Mouse (Mus musculus): ENCODE measurements at regions not wholly inside any gene's neighbourhood (a gene's known extent, or its start where the extent isn't known, plus 50 kb on each side); places are given as distances from the start of the nearest gene placed in this dataset.

GRCm38 (mm10) chr16:78490245-78490644 is 86.3 kb downstream of the D16Ertd472e start:
- DNase-seq, result peak; percentile 97

- no peak for DNase-seq
Observed at GRCm38 (mm10) chr16:78489604-78490003, 86.9 kb downstream of the D16Ertd472e start.

- DNase-seq, result no peak
Observed at GRCm38 (mm10) chr16:78486531-78486930, 90.0 kb downstream of the D16Ertd472e start.

GRCm38 (mm10) chr16:78484319-78484718 is 92.2 kb downstream of the D16Ertd472e start:
- DNase-seq, result no peak

- no peak for DNase-seq
Observed at GRCm38 (mm10) chr16:78481571-78481970, 94.9 kb downstream of the D16Ertd472e start.

- no peak for DNase-seq
Observed at GRCm38 (mm10) chr16:78481065-78481464, 95.4 kb downstream of the D16Ertd472e start.

GRCm38 (mm10) chr16:78480261-78480660 is 96.2 kb downstream of the D16Ertd472e start:
- no peak for DNase-seq

- DNase-seq, result peak; percentile 81
Observed at GRCm38 (mm10) chr16:78473456-78473855, 96.5 kb upstream of the Btg3 start.

- no peak for DNase-seq
Observed at GRCm38 (mm10) chr16:78459996-78460395, 83.0 kb upstream of the Btg3 start.

- DNase-seq, result no peak
Observed at GRCm38 (mm10) chr16:78457731-78458151, 80.7 kb upstream of the Btg3 start.

GRCm38 (mm10) chr16:78456345-78456744 is 79.4 kb upstream of the Btg3 start:
- peak; percentile 91 for DNase-seq

- DNase-seq, result no peak
Observed at GRCm38 (mm10) chr16:78454509-78454908, 77.5 kb upstream of the Btg3 start.

GRCm38 (mm10) chr16:78452303-78452702 is 75.3 kb upstream of the Btg3 start:
- DNase-seq, result peak; percentile 80

GRCm38 (mm10) chr16:78451750-78452149 is 74.8 kb upstream of the Btg3 start:
- peak; percentile 73 for DNase-seq

GRCm38 (mm10) chr16:78451251-78451650 is 74.3 kb upstream of the Btg3 start:
- peak; percentile 91 for DNase-seq

GRCm38 (mm10) chr16:78449231-78449630 is 72.2 kb upstream of the Btg3 start:
- no peak for DNase-seq

GRCm38 (mm10) chr16:78443262-78443661 is 66.3 kb upstream of the Btg3 start:
- peak; percentile 44 for DNase-seq

- DNase-seq, result no peak
Observed at GRCm38 (mm10) chr16:78442830-78443229, 65.8 kb upstream of the Btg3 start.

GRCm38 (mm10) chr16:78441961-78442360 is 65.0 kb upstream of the Btg3 start:
- peak; percentile 24 for DNase-seq

GRCm38 (mm10) chr16:78435707-78436106 is 58.7 kb upstream of the Btg3 start:
- no peak for DNase-seq

- DNase-seq, result peak; percentile 96
Observed at GRCm38 (mm10) chr16:78427470-78428041, 50.6 kb upstream of the Btg3 start.
